Mouse (Mus musculus) right cerebral cortex, postnatal 4 days (tissue): ENCODE measurements at regions not wholly inside any gene's neighbourhood (a gene's known extent, or its start where the extent isn't known, plus 50 kb on each side); places are given as distances from the start of the nearest gene placed in this dataset.
"Not testable (repeated sequence)": the region's sequence is repeated elsewhere in the genome, so short reads cannot be mapped to it uniquely, and the experiment has no call there.

ENCODE experiments used
- DNase-seq: peaks from one replicate; pipeline ENCODE4 v3.0.0-alpha.2; 2022

GRCm38 (mm10) chrX:82249456-82249855, 699.2 kb upstream of the Dmd start:
- not testable (repeated sequence) for DNase-seq

- not testable (repeated sequence) for DNase-seq
These were observed 666.3 kb upstream of the Dmd start for GRCm38 (mm10) chrX:82282376-82282775.

GRCm38 (mm10) chrX:82310764-82311492, 637.7 kb upstream of the Dmd start:
- peak; percentile 1 for DNase-seq
